Mouse (Mus musculus): ENCODE measurements around the gene Arhgap19. TPM values are rescaled to one million over a fixed set of nuclear protein-coding genes. Genes with fewer than 3 reads are reported as not detected.
"Not testable (repeated sequence)": the region's sequence is repeated elsewhere in the genome, so short reads cannot be mapped to it uniquely, and the experiment has no call there.

Gene Arhgap19
- total and polyA plus RNA-seq, 2 experiments from 2014 or later: 2.7 to 13.2 TPM

DNA sequence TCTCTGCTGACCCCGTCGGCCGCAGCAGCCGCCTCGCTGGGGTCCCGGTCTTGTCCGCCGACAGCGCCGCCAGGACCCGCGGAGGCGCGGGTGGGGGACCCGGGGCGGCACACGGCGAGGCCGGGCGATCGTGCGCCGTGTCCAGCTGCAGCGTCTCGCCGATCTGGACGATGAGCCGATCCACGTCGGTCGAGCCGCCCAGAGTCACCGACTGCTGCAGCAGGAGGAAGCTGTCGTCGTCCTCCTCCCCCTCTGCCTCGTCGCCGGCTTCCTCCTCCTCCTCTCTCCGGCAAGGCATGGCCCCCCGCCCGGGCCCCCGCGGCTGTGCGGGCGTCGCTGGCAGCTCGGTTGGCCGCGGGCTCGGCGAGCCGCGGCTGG is 45.8 kb upstream of the Arhgap19 start:
- TF ChIP-seq EP300 (IDR thresholded peaks at IDR 0.05; ENCODE audit: low read depth): 0 out of 2 replicates have a peak, but pooled peaks have one; percentile 12
- not testable (repeated sequence) for H3K27me3 ChIP-seq (ENCODE audit: control insufficient read depth, insufficient read depth, low read length); H3K36me3 ChIP-seq (replicated peaks; ENCODE audit: control insufficient read depth, insufficient read depth, low read length); DNase-seq (ENCODE audit: low spot score); H3K9me3 ChIP-seq (replicated peaks; ENCODE audit: control insufficient read depth, low read length); H3K4me1 ChIP-seq (ENCODE audit: control insufficient read depth, insufficient read depth)
- peak overlapping the region; percentile 83 for H3K27ac ChIP-seq (ENCODE audit: low read depth)
- 0% methylated on average over 20 of the region's 53 CpGs for WGBS
- peak overlapping the region; percentile 75 for H3K4me3 ChIP-seq (ENCODE audit: low read depth, low read length)
- peak overlapping the region; percentile 79 for H3K9ac ChIP-seq (replicated peaks; ENCODE audit: low read depth, low read length)
- peak overlapping the region; percentile 100 for H3K4me2 ChIP-seq (ENCODE audit: low read depth, low read length)
- peak; percentile 54 for ATAC-seq (ENCODE audit: insufficient read depth, low read depth)

DNA sequence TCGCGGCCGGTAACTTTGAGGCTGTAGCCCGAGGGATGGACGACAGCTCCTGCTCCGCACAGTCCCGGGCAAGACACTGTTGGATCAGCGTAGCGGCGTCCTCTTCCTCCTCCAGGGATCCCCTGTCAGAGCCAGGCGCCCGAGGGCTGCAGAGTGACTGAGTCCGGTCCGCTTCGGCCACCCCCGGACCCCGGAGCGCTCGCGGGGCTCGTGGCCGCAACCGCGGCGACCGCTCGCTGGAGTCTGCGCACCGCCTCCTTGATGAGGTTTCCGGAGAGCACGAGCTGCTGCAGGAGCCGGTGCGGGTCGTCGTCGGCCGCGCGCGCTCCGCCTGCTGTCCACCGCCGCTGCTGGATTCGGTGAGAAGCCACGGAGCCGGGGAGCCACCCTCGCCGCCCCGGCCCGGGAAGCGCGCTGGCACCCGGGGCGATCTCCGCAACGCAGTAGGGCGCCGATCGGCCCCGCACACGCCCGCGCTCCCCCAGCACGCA is 45.3 kb upstream of the Arhgap19 start:
- WGBS: under 1% methylated on average over 57 of the region's 64 CpGs
- ATAC-seq (ENCODE audit: insufficient read depth, low read depth): peak; percentile 9; the same call in 1 of the 2 replicates
- TF ChIP-seq CTCF (IDR thresholded peaks at IDR 0.05; ENCODE audit: low read depth): no peak
- TF ChIP-seq EP300 (IDR thresholded peaks at IDR 0.05; ENCODE audit: low read depth): no peak

DNA sequence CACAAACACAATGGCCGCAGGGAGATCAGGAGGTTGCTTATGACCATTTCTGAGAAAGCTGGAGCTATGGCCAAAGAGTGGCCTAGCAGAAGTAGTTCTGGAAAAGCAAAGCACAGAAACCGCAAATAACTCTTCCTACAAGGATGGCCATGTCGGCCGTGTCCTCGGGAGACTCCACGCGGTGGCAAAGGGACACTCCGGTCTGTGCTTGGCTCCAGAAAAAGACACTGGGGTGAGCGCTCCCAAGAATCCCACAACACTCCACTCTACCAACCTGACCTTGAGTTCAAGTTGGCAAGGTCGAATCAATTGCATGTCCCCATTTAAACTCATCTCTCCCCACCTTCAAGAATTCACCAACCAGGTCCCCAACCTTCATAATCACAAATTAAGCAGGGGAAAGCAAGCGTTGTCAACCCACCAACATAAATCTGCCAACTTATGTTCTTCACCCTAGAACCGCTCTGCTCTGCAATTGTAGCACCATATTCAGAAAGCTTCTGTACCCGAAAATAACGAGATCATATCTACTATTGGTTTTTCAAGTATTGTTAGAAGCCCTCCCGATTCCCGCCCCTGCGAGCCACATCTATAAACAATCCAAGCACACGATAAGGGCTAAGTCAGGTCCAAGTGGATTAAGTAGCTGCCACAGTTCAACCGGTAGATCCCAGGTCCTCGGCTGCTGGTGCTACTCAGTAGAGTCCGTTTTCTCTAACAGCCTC is 44.7 kb upstream of the Arhgap19 start:
- ATAC-seq (ENCODE audit: insufficient read depth, low read depth) (no peak), DNase-seq (ENCODE audit: low spot score) (peak; percentile 19)
- Histone ChIP-seq H3K4me3 (ENCODE audit: low read depth, low read length) (peak overlapping the region; percentile 75), H3K9ac (replicated peaks; ENCODE audit: low read depth, low read length) (peak overlapping the region; percentile 79), H3K4me2 (ENCODE audit: low read depth, low read length) (peak overlapping the region; percentile 100), H3K27me3 (ENCODE audit: control insufficient read depth, insufficient read depth, low read length) (no peaks in the 10 kb centered on the region), H3K36me3 (replicated peaks; ENCODE audit: control insufficient read depth, insufficient read depth, low read length) (no peaks in the 10 kb centered on the region), H3K27ac (ENCODE audit: low read depth) (peak overlapping the region; percentile 83; the same call in 1 of the 2 replicates), H3K4me1 (ENCODE audit: control insufficient read depth, insufficient read depth) (0 out of 2 replicates have a peak, but pooled peaks cover 6% of the 10 kb centered on the region), H3K9me3 (replicated peaks; ENCODE audit: control insufficient read depth, low read length) (no peaks in the 10 kb centered on the region)
- TF ChIP-seq CTCF (IDR thresholded peaks at IDR 0.05; ENCODE audit: low read depth): peak; percentile 18; the same call in 1 of the 2 replicates
- no peak for TF ChIP-seq EP300 (IDR thresholded peaks at IDR 0.05; ENCODE audit: low read depth)
- 11% methylated on average over 21 of the region's 21 CpGs for WGBS

More for the DNA sequence above, 45.3 kb upstream of the Arhgap19 start:
- Histone ChIP-seq H3K9ac (replicated peaks; ENCODE audit: low read depth, low read length) (peak overlapping the region; percentile 79), H3K9me3 (replicated peaks; ENCODE audit: control insufficient read depth, low read length) (no peaks in the 10 kb centered on the region), H3K27me3 (ENCODE audit: control insufficient read depth, insufficient read depth, low read length) (no peaks in the 10 kb centered on the region), H3K27ac (ENCODE audit: low read depth) (peak overlapping the region; percentile 83), H3K36me3 (replicated peaks; ENCODE audit: control insufficient read depth, insufficient read depth, low read length) (no peaks in the 10 kb centered on the region), H3K4me2 (ENCODE audit: low read depth, low read length) (peak overlapping the region; percentile 100), H3K4me1 (ENCODE audit: control insufficient read depth, insufficient read depth) (0 out of 2 replicates have a peak, but pooled peaks cover 6% of the 10 kb centered on the region), H3K4me3 (ENCODE audit: low read depth, low read length) (peak overlapping the region; percentile 75)
- no peak for DNase-seq (ENCODE audit: low spot score)

DNA sequence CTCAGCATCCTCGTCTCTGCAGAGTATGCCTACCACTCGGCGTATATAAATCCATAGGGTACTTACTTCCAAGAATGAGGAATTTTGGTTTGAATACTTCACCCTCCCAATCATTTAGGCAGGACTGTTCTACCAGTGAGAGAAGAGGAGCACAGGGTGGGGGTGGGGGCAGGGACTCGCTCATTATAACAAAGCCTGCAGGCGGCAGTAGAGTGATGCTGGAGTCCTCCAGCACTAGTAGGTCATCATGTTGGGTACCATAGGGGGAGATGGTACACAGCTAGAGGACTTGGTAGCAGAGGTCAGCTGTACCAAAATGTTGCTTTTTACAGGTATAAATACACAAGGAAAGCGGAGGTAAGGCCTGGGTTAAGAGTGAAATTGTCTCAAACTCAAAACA is 42.5 kb upstream of the Arhgap19 start:
- 77% methylated on average over 6 of the region's 6 CpGs for WGBS
- Histone ChIP-seq H3K9me3 (replicated peaks; ENCODE audit: control insufficient read depth, low read length) (no peaks in the 10 kb centered on the region), H3K4me1 (ENCODE audit: control insufficient read depth, insufficient read depth) (0 out of 2 replicates have a peak, but pooled peaks cover 9% of the 10 kb centered on the region)

DNA sequence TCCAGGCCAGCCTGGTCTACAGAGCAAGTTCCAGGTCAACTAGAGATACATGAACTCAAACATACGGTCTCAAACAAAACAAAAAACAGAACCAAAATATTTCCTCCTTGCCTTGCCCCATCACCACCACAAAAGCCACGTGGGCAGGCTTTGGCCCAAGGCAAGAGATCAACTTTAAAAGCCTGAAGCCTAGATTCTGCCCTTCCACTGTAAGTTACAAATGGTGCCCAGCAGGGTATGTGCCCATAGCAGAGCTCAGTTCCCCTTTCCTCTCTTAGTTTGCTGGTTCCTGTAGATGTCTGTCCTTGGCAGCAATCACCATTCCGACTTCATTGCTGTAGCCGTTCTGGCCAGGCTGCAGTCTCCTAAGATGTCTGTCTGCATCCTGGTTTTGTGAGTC is 40.9 kb upstream of the Arhgap19 start:
- H3K36me3 ChIP-seq (replicated peaks; ENCODE audit: control insufficient read depth, insufficient read depth, low read length): no peaks in the 10 kb centered on the region
- H3K9me3 ChIP-seq (replicated peaks; ENCODE audit: control insufficient read depth, low read length): no peaks in the 10 kb centered on the region
- 75% methylated on average over 4 of the region's 4 CpGs for WGBS
- H3K9ac ChIP-seq (replicated peaks; ENCODE audit: low read depth, low read length): no peak overlapping the region
- H3K27me3 ChIP-seq (ENCODE audit: control insufficient read depth, insufficient read depth, low read length): no peaks in the 10 kb centered on the region
- H3K4me3 ChIP-seq (ENCODE audit: low read depth, low read length): no peak overlapping the region
- H3K4me2 ChIP-seq (ENCODE audit: low read depth, low read length): no peak overlapping the region
- peaks cover 14% of the 10 kb centered on the region; the same call in 1 of the 2 replicates for H3K4me1 ChIP-seq (ENCODE audit: control insufficient read depth, insufficient read depth)
- TF ChIP-seq CTCF (IDR thresholded peaks at IDR 0.05; ENCODE audit: low read depth) (no peak), EP300 (IDR thresholded peaks at IDR 0.05; ENCODE audit: low read depth) (no peak)
- H3K27ac ChIP-seq (ENCODE audit: low read depth): no peak overlapping the region
- DNase-seq (ENCODE audit: low spot score): no peak
- no peak for ATAC-seq (ENCODE audit: insufficient read depth, low read depth)

More for the DNA sequence above, 42.5 kb upstream of the Arhgap19 start:
- Histone ChIP-seq H3K4me2 (ENCODE audit: low read depth, low read length) (no peak overlapping the region), H3K9ac (replicated peaks; ENCODE audit: low read depth, low read length) (no peak overlapping the region), H3K27ac (ENCODE audit: low read depth) (no peak overlapping the region), H3K27me3 (ENCODE audit: control insufficient read depth, insufficient read depth, low read length) (no peaks in the 10 kb centered on the region), H3K4me3 (ENCODE audit: low read depth, low read length) (no peak overlapping the region), H3K36me3 (replicated peaks; ENCODE audit: control insufficient read depth, insufficient read depth, low read length) (no peaks in the 10 kb centered on the region)
- no peak for DNase-seq (ENCODE audit: low spot score)
- no peak for ATAC-seq (ENCODE audit: insufficient read depth, low read depth)
- TF ChIP-seq EP300 (IDR thresholded peaks at IDR 0.05; ENCODE audit: low read depth) (no peak), CTCF (IDR thresholded peaks at IDR 0.05; ENCODE audit: low read depth) (0 out of 2 replicates have a peak, but pooled peaks have one; percentile 4)
